Mouse (Mus musculus) olfactory bulb, adult 2 months (tissue): ENCODE data around the gene Dbnl. TPM values are rescaled to one million over a fixed set of nuclear protein-coding genes. Genes with fewer than 3 reads are reported as not detected.

Source experiments
- H3K27ac ChIP-seq: fragments of 200-500 bp; 2 replicates; pipeline ENCODE4 v1.5.1; 2012; ENCODE audit warnings: low read depth, low read length; ENCODE audit not compliant: insufficient read depth
- H3K4me1 ChIP-seq: fragments of 200-500 bp; 2 replicates; pipeline ENCODE4 v1.6.1; 2012; ENCODE audit warnings: low read length; ENCODE audit not compliant: control insufficient read depth, insufficient read depth
- H3K4me3 ChIP-seq: fragments of 200-500 bp; 2 replicates; pipeline ENCODE4 v1.5.1; 2012; ENCODE audit warnings: mild to moderate bottlenecking, low read depth, low read length, moderate library complexity; ENCODE audit not compliant: insufficient read depth
- CTCF ChIP-seq: fragments of 200-500 bp; IDR thresholded peaks from 2 replicates; pipeline ENCODE4 v1.5.1; 2012; ENCODE audit warnings: low read depth, mild to moderate bottlenecking, low read length, moderate library complexity; ENCODE audit not compliant: insufficient read depth
- POLR2A ChIP-seq: fragments of 200-500 bp; IDR thresholded peaks from 2 replicates; pipeline ENCODE4 v1.6.1; 2012; ENCODE audit warnings: mild to moderate bottlenecking, low read depth, low read length, moderate library complexity; ENCODE audit not compliant: insufficient read depth
- WGBS: fragments of 180-500 bp; shearing (Covaris S2); methylation state at CpG from one replicate; pipeline ENCODE4 v1.1.7; 2018; 5-methylcytosine and 5-hydroxymethylcytosine counted together
- polyA plus RNA-seq: library from polyadenylated mRNA; stranded (reverse); fragments of >200 nt; gene quantifications from 2 replicates; pipeline ENCODE4 v1.2.4, GENCODE M21; 2012; ENCODE audit warnings: low replicate concordance; ENCODE audit not compliant: missing spikeins, insufficient read depth, insufficient read length

The Dbnl gene
- polyA plus RNA-seq = not detected in 2 replicates

GRCm38 (mm10) chr11:5788056-5789014 is at the start of gene Dbnl:
Dbnl (plus strand) TSS chr11:5788488.
- Histone ChIP-seq H3K27ac (peak within 1 kb of the TSS; percentile 72), H3K4me3 (peak within 1 kb of the TSS; percentile 96), H3K4me1 (peaks cover 7% of the 10 kb centered on the region)
- WGBS = under 1% methylated on average over 74 of the region's 74 CpGs
- TF ChIP-seq POLR2A (peak; percentile 93), CTCF (peak; percentile 59; the same call in 1 of the 2 replicates)

DNA sequence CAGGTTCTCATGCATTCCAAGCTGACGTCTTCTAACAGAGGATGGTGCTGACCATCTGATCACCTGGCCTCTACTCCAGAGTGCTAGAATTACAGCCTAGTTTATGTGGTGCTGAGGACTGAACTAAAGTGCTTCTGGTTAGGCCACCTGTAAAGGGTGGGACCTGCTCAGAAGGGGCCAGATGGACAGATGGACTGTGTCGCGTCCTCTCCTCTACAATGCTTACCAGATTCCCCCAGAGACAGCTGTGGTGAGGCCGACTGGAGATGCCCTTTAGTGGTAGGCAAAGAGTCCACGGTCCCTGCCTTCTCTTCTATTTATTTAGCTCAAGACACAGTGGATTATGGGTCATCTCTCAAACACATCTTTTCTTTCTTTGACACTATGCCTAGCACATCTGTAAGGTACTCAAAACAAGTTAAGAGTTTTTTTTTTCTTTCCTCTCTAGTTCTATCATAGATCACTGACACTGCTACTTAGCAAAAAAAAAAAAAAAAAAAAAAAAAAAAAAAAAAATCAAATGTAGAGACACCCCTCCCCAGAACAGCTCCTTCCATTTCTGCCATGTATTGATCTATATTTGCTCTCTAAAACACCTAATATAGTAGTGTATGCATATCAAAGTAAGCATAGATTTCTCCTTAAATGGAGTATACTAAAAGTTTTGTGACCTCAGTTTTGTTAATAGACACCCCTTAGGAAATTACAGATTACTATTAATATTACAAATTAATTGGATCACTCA is 49.2 kb upstream of the Dbnl start:
- 77% methylated on average over 5 of the region's 5 CpGs for WGBS
- Histone ChIP-seq H3K4me3 (no peak overlapping the region), H3K27ac (no peak overlapping the region), H3K4me1 (peaks cover 17% of the 10 kb centered on the region)
- no peak for TF ChIP-seq CTCF
- no peak for TF ChIP-seq POLR2A

DNA sequence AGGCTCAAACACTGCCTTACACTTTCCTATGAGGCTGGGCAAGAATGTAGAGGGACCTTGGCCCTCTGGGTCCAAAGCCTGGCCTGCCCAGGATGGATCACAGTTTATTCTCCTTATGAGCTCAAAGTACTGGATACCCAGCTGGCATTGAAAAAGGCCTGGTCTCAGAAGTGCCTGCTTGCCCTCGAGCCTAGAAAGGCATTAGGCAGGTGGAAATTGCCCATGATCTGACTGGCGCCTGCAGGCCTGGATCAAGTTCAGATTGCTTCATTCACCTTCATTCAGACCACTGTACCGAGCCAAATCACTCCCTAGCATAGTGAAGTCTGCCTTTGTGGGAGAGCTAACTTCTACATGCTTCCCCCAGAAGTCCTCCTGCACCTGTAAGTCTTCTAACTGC is 48.4 kb upstream of the Dbnl start:
- Histone ChIP-seq H3K27ac (no peak overlapping the region), H3K4me3 (peak overlapping the region; percentile 36; the same call in 1 of the 2 replicates), H3K4me1 (peaks cover 11% of the 10 kb centered on the region)
- WGBS = 11% methylated on average over 3 of the region's 3 CpGs
- no peak for TF ChIP-seq CTCF
- TF ChIP-seq POLR2A = no peak

GRCm38 (mm10) chr11:5740599-5740964 is 47.7 kb upstream of the Dbnl start:
- peak overlapping the region; percentile 69 for H3K4me3 ChIP-seq
- H3K27ac ChIP-seq = peak overlapping the region; percentile 11; the same call in 1 of the 2 replicates
- H3K4me1 ChIP-seq = peaks cover 8% of the 10 kb centered on the region
- 1% methylated on average over 26 of the region's 26 CpGs for WGBS
- TF ChIP-seq CTCF (no peak), POLR2A (no peak)

- WGBS = 1% methylated on average over 47 of the region's 50 CpGs
- H3K4me3 ChIP-seq = peak overlapping the region; percentile 69
- no peak for TF ChIP-seq CTCF
- TF ChIP-seq POLR2A = peak; percentile 67
- H3K27ac ChIP-seq = peak overlapping the region; percentile 73
- H3K4me1 ChIP-seq = peaks cover 8% of the 10 kb centered on the region
These were observed 47.2 kb upstream of the Dbnl start for GRCm38 (mm10) chr11:5740965-5741627.

DNA sequence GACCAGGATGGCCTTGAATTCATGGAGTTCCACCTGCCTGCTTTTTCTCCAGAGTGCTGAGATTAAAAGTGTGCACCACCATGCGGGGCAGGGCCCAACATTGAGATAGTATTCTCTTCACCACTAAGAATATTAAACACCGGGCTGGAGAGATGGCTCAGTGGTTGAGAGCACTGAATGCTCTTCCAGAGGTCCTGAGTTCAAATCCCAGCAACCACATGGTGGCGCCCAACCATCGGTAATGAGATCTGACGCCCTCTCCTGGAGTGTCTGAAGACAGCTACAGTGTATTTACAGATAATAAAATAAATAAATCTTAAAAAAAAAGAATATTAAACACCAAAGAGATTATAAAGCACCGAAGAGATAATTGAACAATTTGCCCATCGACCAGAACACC is 46.2 kb upstream of the Dbnl start:
- TF ChIP-seq CTCF = no peak
- no peak for TF ChIP-seq POLR2A
- WGBS = 73% methylated on average over 7 of the region's 7 CpGs
- Histone ChIP-seq H3K4me3 (no peak overlapping the region), H3K4me1 (peaks cover 8% of the 10 kb centered on the region), H3K27ac (no peak overlapping the region)

GRCm38 (mm10) chr11:5744951-5745350 is 43.3 kb upstream of the Dbnl start:
- no peak overlapping the region for H3K27ac ChIP-seq
- TF ChIP-seq CTCF (no peak), POLR2A (no peak)
- WGBS = 58% methylated on average over 2 of the region's 2 CpGs
- peaks cover under 1% of the 10 kb centered on the region for H3K4me1 ChIP-seq
- no peak overlapping the region for H3K4me3 ChIP-seq

GRCm38 (mm10) chr11:5753755-5754154 is 34.5 kb upstream of the Dbnl start:
- no peak overlapping the region for H3K4me3 ChIP-seq

More at GRCm38 (mm10) chr11:5753755-5754154, 34.5 kb upstream of the Dbnl start:
- WGBS = 97% methylated on average over 2 of the region's 2 CpGs
- H3K27ac ChIP-seq = no peak overlapping the region
- no peak for TF ChIP-seq POLR2A
- TF ChIP-seq CTCF = no peak
- H3K4me1 ChIP-seq = peaks cover 3% of the 10 kb centered on the region
